Mouse (Mus musculus): ENCODE measurements around the gene Fra10ac1.

Gene Fra10ac1

DNA sequence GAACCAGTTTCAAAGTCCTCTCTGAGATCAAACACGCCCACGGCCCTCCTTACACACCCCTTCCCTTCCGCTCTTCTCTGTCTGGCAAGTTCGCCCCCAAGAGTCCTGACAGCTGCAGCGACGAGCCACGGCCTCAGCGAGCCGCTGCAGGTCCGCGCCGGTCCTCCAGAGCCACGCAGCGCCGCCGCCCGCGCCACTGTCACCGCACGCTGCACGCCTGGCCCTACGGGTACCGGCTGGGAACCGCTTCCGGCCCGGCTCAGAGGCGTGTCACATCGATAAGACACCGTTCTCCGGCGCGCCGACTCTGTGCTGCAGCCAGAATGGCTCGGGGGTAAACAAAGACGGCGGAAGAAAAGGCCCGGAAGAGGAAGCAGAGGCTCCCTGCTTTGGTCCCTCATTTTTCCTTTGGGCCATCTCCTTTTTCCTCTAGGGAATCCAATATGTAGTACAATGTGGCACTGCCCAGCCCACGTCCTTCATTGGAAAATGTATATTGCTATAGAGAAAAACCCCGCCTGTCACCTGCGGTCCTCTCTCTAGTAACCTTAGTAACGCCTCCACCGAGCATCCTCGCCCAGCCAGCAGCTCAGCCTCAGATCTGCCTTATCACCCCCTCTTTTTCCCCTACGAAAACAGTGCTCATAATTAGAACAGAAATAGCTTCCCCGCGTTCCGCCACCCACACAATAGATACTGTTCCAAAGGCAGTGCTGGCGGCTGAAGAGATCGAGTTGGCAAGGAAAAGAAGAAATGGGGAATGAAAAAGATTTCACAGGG, at the start of gene Fra10ac1:
TSS of gene Fra10ac1 (minus strand) at position 252 of the 780 bp plus-strand sequence.
- DNase-seq: peak; percentile 87 to 88

DNA sequence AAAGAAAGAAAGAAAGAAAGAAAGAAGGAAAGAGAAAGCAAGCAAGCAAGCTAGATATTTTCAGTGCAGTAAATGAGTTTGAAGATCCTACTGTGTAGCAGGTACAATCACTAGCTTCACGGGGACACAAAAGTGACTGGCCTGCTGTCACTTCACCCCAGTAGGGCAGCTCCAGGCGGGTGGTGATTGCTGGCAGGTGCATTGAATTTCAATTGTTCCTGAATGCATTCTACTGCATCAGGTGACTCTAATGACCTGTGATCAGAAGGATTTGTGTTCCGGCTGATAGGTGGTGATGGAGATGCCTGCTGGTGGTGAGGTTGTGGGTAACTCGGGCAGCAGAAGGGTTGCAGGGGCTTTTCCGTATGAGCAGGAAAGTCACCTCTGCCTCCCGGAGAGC, 47.1 kb upstream of the Fra10ac1 start:
- no peak for DNase-seq

DNA sequence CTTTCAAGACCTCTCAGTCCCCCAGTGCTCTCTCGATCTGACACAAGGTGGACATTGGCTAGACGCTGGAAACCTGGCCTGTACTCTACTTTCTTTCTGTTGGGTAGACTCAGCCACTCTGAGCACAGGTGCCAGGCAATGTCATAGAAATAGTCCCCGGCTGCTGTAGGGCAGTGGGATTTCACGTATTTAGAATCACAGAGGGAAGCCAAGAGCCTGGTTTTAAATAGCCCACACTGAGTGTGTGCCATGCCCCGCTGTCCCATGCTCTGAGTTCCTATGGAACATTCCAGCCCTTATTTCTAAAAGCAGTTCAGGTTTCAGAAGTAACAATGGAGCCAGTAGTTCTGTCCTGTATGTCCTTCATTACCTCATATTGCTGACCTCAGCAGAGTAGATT, 43.5 kb upstream of the Fra10ac1 start:
- no peak for DNase-seq

DNA sequence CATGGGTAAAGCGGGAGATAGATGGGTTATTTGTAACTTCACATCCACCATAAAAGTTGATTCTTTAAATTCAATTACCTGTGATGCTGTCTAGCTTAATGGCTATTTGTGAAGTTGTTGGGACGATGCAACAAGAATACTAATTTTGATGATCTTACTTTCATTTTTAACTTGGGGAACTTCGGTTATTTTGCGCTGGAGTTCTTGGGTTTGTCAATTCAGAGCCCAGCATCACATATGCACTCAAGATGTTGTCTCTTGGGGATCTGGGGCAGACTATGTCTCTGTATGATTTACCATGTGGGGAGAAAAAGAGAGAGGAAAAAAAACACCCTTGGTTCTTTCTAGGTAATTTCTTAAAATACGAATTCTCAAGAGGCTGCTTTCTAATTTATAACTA, 41.8 kb upstream of the Fra10ac1 start:
- DNase-seq: no peak

DNA sequence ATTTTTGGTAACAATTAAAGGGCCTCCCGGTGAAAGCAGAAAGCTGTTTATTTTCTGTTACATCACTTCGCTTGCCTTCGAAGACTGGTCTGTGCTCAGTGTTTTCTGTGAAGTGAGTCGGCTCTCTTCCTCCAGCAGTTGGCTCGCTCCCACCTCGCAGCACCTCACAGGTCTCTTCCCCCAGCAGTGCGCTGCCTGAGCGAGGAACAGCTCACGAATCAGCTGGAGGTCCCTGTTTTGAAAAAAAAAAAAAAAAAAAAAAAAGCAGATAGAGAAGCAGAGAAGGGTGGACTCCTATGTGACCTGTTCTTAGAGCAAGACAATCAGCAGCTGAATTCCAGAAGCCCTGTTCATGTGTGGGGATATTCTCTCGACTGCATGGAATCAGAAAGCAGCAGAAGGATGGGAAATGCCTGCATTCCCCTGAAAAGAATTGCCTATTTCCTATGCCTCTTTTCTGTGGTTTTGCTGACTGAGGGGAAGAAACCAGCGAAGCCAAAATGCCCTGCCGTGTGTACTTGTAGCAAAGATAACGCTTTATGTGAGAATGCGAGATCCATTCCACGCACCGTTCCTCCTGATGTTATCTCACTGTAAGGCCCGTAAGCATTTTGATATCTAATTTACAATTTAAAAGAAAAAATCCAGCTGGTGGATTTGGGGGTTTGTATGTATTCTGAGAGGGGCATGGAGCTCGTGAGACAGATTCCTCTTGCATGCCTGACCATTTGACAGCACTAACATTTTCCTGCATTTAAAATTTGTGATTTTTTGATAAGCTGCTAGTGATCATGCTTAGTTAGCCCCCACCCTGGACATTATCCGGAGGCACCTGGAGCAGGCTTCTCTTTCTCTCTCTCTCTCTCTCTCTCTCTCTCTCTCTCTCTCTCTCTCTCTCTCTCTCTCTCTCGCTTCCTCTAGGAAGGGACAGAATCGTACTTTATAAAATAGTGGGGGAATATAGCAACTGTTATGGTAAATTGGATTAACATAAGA, 40.8 kb upstream of the Fra10ac1 start, which contains the start of gene Lgi1:
TSS of gene Lgi1 (plus strand) at position 32 of the 996 bp plus-strand sequence.
- no peak for DNase-seq

DNA sequence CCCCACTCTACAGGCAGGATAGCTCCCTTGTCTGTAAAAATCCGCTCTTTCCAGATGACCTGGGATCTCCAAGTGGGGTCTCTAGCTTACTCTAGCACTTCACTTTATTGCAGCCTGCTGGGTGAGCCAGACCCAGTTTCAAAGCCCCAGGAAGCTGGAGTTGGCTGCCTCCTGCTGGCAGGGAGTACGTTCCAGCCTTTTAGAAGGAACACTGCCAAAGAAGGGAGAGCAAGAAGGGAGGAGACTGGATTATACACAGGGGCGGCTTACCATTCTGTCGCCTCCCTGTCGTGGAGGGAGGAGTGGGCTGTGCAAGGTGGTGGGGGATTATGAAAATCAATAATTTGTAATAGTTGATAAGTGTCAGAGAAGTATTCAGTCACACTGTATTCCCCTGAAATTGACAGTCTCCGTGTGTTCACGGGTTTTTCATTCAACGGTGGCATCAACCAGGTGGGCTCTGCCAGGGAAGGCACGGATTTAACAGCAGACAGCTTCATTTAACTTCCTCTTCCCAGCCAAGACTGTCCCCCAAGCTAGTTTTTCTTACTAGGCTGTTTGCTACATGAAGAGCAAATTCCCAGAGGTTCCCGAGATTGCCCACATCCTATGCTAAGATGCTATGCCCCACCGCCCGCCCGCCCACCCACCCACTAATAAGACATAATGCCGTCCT, 40.0 kb upstream of the Fra10ac1 start:
- no peak for DNase-seq

DNA sequence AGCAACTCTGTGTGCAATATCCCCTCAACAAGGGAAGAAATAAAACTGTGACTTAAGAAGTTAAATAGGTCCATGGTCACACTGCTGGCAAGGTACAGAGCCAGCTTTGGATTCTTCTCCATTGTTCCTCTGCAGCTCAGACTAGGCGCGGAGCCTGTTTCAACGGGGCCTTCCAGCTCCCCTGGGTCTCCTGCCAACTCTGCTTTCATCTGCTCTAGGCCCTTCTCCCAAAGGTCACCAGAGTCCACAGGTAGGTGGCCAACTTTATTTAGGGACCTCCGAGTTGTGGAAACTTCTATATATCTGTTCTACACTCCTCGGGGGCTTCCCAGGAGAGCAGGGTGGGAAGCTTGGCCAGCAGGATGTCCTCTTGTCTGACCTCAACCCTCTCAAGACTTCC, 37.4 kb upstream of the Fra10ac1 start:
- no peak for DNase-seq

DNA sequence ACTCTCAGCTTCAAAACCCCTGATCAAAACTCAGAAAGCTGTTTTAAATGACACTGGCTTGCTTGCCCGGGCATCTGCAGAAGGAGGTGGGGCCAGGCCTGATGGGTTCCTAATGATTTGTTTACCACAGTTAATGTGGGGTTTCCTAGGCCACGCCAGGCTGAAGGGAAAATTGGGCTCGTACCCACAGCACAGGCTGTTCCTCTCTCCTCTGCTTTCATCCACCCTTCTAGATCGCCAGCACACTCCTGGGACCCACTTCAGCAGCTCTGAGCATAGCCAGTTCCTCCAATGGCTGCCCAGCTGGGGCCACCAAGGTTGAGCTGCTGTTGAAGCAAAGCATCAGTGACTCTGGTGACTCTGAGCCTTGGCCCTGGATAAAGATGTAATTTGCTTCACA, 36.4 kb upstream of the Fra10ac1 start:
- DNase-seq: no peak

DNA sequence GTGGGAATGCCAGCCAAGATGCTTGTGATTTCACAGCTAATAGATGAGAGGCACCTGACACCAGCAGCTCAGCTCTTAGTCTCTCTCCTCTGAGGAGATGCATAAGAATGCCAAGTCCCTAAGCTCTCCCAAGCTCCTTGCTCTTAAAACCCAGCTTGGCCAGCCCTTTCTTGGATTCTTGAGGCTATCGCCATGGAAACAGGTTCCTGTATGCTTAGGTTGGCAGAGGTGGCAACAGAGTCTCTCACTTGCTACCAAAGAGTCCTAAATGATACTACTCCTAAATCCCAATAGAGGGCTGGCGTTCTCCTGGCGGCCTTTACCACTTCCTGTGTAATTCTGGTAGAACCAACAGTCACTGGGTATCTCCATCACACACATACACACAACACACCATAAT, 35.5 kb upstream of the Fra10ac1 start:
- no peak for DNase-seq

DNA sequence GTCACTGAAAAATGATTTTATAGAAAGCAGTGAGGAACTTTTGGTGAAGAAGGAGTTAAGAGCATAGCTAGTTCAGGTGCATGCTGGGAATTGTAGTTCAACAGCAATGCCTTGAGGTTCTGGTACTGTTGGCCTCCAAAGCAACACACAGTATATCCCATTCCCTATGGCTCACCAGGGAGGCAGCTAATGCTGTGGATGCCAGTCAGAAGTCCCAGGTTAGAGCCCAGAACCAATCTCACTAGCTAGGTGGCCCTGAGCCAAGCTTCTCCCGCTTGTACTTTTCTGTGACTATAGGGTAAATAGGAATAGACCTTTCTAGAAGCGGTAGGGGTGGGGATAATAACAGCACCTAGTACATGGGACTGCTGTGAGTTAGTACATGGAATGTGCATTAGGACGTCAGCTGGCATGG, 34.7 kb upstream of the Fra10ac1 start:
- no peak for DNase-seq

DNA sequence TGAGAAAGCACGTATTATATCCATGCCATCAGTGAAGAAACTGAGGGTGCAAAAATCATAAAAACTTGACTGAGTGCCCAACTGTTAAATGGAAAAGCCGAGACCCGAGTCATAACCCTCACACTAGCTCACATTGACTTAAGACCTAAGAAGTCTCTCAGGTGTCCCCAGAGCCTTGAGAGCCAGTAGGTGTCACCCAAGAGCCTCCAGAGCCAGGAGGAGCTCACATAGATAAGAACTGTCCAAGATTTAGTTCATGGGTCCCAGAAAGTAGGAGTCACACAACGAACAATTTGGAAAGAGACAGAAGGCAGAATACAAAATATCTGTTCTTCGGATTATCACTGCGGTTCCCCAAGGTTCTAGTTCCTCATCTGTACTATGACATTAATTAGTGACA, 29.8 kb upstream of the Fra10ac1 start:
- DNase-seq: peak; percentile 10 to 11

DNA sequence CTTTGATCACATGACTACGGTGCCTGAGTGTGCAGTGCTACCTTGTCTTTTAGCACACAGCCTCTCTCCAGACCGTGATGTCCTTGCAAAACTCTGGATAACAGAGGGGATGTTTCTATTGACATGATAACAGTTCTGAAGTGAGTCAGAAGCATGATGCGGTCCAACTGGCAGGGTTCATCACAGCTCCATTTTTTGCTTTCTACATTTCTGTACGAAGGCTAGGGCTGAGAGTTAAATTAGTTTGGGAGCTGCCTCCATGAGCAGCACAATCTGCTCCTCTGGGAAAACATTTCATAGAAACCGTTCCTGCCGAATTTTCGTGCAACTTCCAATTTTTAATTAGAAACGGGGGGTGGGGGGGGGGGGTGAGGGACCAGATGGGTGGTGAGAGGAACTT, 25.7 kb upstream of the Fra10ac1 start:
- DNase-seq: no peak

DNA sequence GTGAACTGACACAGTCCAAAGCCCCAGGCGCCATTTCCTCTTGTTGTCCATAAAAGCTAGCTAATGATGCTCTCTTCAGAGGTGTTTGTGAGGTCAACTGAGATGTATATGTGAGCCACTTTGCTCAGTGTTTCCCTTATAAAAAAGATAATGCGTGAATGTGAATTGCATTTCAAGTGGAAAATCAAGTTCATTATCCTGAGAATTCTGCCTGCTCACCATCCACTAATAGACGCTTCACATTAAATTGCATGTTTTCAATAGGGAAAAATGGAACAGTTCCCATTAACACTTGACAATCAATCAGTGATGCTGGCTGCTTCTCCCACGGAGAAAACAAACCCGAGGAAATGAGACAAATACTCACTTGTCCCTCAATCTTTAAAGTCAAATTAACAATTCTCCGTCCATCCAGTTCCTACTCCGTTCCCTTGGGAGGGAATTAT, 22.2 kb upstream of the Fra10ac1 start:
- DNase-seq: no peak

DNA sequence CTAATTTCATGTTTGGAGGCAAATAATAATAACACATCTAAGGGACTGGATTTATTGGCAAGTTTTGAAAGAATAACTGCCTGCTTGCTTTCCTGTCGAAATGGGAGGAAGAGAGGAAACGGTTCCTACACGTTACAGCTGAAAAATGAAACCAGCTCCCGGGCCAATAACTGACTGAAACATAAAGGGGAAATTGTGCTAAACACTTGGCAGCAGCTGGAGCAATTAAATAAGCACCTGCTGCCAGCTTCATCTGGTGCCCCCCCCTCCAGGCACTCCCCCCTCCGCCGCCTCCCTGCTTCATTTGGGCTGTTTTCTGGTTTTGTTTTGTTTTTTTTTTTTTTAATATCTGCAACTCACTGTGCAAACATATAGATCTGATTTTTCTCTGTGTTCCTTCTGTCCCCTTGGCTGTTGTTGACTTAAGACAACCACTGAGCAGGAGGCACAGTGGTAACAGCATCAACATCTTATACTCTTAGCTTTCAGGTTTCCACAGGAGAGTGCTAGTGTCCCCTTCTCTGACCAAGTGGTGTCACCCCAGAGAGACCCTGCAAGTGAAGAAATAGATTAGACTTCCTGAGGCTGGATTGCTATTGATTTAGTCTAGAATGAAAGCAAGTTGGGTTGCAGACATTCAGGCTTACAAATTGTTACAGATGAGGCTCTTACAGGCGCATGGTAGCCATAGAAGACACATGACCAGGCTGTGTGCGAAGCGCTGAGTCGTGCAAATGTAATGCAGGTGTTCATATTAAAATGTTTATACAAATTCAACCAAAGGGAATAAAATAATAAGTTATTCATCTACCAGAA, 21.6 kb upstream of the Fra10ac1 start:
- DNase-seq: no peak

DNA sequence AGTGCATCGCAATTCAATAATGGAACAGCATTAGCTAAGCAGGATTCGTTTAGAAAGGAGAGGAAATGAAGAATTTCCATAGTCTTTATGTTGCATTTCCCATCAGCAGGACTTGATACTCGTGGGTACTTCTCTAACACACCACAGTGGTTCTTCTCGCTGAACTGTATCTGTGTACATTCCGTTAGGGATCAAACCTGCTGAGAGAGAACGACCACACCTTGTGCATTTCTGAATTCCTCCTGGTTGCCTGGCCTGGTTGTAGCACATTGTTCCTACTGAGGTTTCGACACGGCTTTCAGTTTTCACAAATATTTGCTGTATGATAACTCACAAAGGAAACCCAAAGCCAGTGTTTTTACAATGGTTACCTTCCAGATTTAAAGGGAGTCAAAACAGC, 20.8 kb upstream of the Fra10ac1 start:
- no peak for DNase-seq

DNA sequence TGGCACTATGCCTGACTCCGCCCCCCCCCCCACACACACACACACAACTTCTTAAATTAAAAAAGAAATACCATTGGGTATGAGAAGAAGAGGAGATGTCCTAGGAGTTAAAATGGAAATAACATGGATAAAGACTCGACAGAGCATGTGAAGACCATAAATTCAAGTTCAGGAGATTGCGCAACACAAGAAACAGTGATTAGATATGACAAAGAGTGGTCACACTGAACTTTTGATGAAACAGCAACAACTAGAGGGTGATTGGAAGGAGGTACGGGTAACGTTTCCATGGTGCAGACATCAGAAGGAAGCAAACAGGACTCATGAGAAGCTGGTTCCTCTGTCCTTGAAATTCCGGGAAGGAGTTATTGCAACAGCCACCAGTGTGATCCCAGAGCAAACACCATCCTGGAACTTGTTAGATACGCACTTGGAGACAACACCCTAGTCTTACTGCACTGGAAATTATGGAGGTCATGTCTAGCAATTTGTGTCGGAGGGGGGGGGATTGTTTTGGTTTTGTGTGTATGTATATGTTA, 18.4 kb upstream of the Fra10ac1 start:
- DNase-seq: no peak

DNA sequence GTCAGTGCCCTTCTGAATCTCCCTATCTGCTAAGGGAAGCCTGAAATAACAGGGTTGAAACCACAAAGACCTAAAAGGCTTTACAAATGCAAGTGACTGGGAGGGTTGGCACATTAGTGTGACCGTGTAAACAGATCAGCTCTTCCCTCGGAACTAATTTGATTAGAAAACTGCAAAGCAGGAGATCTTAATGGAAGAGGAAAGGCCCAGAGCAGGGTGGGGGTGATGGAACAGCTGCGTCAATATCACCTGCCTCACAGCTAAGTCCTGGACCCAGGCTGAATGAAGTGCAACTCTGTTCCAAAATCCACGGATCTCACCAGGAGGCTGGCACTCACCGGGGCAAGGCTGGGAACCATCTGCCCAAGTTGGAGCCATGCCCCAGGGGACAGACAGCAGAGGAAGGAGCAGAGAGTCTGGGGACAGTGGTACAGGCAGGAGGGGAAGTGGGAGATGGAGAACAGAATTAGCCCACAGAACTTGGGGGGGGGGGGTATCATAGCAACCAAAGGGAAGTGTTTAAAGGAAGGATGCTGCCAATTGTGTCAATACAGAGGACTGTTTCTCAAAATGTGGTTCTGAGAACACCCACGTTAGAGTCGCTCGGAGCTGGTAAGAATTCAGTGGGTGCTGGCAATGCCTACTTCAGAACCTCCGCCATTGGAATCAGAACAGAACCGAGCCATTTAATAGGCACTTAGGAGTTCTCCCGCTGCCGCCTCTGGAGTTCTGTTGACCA, 14.4 kb upstream of the Fra10ac1 start:
- no peak for DNase-seq

DNA sequence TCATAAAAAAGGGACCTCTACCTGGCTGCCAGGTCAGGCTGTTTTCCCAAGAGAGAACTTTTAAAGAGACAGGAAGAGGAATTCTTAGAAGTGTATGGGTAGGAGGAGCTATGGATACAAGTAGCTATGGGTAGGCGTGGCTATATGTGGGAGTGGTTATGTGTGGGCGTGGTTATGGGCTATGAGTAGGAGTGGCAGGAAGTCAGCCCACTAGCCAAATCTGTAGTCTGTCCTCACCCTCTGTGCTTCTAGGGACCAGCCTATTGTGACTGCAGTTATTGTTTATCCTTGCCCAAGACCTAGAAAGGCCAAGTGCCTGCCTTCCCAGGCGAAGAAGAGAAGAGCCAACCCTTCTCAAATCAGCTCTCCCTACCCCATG, 13.9 kb upstream of the Fra10ac1 start:
- peak; percentile 9 to 22 for DNase-seq

DNA sequence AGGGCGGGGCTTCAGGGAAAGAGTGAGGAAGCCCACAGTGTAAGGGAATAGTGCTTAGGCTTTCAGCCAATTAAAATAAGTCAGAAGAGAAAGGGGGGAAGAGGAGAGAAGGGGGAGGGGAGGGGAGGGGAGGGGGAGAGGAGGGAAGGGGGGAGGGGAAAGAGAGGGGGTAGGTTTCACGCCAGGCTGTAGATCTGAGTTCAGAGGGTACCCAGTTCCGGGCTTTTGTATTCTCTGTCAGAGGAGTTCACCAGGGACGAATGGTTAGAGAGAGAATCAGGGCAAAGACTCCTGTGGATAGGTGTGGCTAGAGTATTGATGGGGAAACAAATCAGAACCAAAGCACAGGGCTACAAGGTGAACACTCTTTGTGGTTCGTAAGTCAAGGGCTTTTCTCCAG, 12.6 kb upstream of the Fra10ac1 start:
- no peak for DNase-seq

DNA sequence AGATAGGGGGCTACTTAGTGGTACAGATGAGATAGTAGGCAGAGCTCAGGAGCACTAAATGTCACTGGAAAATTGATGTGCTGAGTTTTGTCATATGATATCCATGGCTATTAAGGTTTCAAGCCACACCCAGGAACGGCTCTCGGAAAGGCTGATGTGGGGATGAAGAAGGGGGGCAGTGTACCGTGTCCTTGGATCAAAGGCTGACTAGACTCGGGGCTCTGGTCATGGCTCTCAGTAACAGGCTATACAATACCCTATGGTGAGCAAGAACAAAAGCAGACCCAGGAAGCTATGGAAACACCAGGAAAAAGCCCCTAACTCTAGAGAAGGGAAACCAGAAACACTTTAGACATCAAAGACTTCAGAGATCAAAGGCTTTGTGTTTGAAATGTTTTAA, 8.6 kb upstream of the Fra10ac1 start:
- DNase-seq: no peak

DNA sequence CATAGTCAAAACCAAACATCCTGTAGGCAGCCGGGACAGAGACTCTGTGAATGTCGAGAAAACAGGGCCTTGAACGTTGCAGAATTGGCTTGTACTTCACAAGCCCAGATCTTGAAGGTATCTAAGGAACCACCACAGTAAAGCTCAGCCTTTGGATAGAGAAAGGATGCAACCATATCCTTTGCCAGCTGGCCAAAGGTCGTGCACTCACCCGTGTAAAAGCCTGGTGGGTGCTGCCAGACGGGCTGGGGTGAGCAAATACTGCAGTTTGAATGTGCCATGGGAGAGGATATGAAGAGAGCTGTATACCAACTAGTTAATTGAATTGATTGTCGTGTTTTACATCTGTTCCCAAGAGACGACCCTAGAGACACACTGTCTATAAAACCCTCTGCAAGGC, 8.1 kb upstream of the Fra10ac1 start:
- no peak for DNase-seq
